Mouse (Mus musculus): ENCODE results near the gene Dpm3. TPM values are rescaled to one million over a fixed set of nuclear protein-coding genes. Genes with fewer than 3 reads are reported as not detected.

Dpm3 gene
- polyA plus RNA-seq, 1 experiment from 2014 or later = 106 TPM

DNA sequence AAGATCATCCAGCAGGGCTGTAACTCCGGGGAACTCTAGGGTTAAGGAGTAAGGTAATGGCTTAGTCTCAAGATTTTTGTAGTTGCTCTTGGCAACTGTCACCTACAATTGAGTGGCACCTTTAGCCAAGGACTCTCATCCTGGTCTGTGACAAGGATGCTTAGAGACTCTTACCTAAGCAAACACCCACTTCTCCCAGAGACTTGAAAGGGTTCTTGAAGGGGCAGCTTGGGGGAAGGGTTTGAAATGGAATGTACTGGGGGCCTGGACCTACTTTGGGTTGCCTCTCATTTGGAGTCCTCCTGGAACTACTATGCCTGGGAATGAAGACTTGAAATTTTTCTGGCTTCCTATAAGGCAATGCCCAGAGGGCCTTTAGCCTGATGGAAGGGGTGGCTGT lies 40.9 kb upstream of the Dpm3 start:
- no peak overlapping the region for H3K4me3 ChIP-seq (ENCODE audit: low read depth, low read length)
- H3K27me3 ChIP-seq (ENCODE audit: control insufficient read depth, insufficient read depth, low read length) = no peaks in the 10 kb centered on the region
- H3K9me3 ChIP-seq (ENCODE audit: control insufficient read depth, low read length) = no peaks in the 10 kb centered on the region
- no peaks in the 10 kb centered on the region for H3K36me3 ChIP-seq (ENCODE audit: control insufficient read depth, insufficient read depth, low read length)
- WGBS = 86% methylated on average over 1 of the region's 1 CpGs
- no peak overlapping the region for H3K9ac ChIP-seq (ENCODE audit: low read length)
- H3K4me2 ChIP-seq (ENCODE audit: low read depth, severe bottlenecking) = no peak overlapping the region
- DNase-seq (ENCODE audit: low spot score) = no peak
- ATAC-seq (ENCODE audit: insufficient number of reproducible peaks, low FRiP score, low TSS enrichment, low read depth) = no peak
- peaks cover 7% of the 10 kb centered on the region for H3K4me1 ChIP-seq (ENCODE audit: control insufficient read depth, insufficient read depth, low read length)
- no peak overlapping the region for H3K27ac ChIP-seq (replicated peaks; ENCODE audit: low read depth, low read length)

DNA sequence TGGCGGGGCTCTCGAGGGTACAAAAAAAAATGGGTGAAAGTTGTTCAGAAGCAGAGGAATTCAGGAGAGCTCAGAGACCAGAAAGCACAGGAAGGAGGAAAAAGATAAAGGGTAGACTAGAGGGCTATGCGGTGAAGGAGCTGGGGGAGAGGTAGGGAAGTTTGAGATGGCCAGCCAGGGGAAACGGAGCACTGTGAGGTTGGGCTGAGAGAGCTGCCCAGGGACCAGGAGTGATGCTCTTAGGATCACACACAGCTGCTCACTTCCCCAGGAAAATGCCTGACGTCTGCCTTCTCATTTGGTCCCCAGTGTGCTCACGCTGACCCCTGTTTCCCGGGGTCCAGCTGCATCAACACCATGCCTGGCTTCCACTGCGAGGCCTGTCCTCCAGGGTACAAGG lies 39.6 kb upstream of the Dpm3 start:
- Histone ChIP-seq H3K27me3 (ENCODE audit: control insufficient read depth, insufficient read depth, low read length) (no peaks in the 10 kb centered on the region), H3K36me3 (ENCODE audit: control insufficient read depth, insufficient read depth, low read length) (no peaks in the 10 kb centered on the region; the same call in 1 of the 2 replicates), H3K9me3 (ENCODE audit: control insufficient read depth, low read length) (no peaks in the 10 kb centered on the region), H3K4me1 (ENCODE audit: control insufficient read depth, insufficient read depth, low read length) (peaks cover 7% of the 10 kb centered on the region), H3K9ac (ENCODE audit: low read length) (0 out of 2 replicates have a peak overlapping the region, but pooled peaks have one; percentile 22), H3K4me3 (ENCODE audit: low read depth, low read length) (no peak overlapping the region), H3K4me2 (ENCODE audit: low read depth, severe bottlenecking) (no peak overlapping the region), H3K27ac (replicated peaks; ENCODE audit: low read depth, low read length) (no peak overlapping the region)
- WGBS = 37% methylated on average over 8 of the region's 8 CpGs
- no peak for ATAC-seq (ENCODE audit: insufficient number of reproducible peaks, low FRiP score, low TSS enrichment, low read depth)
- DNase-seq (ENCODE audit: low spot score) = no peak

DNA sequence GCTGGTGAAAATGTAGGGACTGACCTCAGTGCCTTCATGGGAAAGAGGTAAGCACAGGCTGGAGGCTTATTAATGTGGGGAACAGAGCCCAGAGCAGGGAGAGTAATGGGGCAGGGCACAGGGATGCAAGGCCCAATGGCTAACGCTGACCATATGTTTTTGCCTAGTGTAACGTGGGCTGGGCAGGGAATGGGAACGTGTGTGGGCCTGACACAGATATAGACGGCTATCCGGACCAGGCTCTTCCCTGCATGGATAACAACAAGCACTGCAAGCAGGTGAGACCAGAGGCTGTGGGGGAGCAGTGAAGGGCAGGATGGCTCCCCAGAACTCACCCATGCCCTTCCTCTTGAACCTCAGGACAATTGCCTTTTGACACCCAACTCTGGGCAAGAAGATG lies 38.0 kb upstream of the Dpm3 start:
- Histone ChIP-seq H3K27me3 (ENCODE audit: control insufficient read depth, insufficient read depth, low read length) (no peaks in the 10 kb centered on the region), H3K4me3 (ENCODE audit: low read depth, low read length) (no peak overlapping the region), H3K27ac (replicated peaks; ENCODE audit: low read depth, low read length) (no peak overlapping the region), H3K36me3 (ENCODE audit: control insufficient read depth, insufficient read depth, low read length) (no peaks in the 10 kb centered on the region; the same call in 1 of the 2 replicates), H3K4me2 (ENCODE audit: low read depth, severe bottlenecking) (no peak overlapping the region), H3K9ac (ENCODE audit: low read length) (0 out of 2 replicates have a peak overlapping the region, but pooled peaks have one; percentile 2), H3K9me3 (ENCODE audit: control insufficient read depth, low read length) (no peaks in the 10 kb centered on the region), H3K4me1 (ENCODE audit: control insufficient read depth, insufficient read depth, low read length) (peaks cover 10% of the 10 kb centered on the region)
- WGBS = 45% methylated on average over 5 of the region's 5 CpGs
- no peak for DNase-seq (ENCODE audit: low spot score)
- no peak for ATAC-seq (ENCODE audit: insufficient number of reproducible peaks, low FRiP score, low TSS enrichment, low read depth)

DNA sequence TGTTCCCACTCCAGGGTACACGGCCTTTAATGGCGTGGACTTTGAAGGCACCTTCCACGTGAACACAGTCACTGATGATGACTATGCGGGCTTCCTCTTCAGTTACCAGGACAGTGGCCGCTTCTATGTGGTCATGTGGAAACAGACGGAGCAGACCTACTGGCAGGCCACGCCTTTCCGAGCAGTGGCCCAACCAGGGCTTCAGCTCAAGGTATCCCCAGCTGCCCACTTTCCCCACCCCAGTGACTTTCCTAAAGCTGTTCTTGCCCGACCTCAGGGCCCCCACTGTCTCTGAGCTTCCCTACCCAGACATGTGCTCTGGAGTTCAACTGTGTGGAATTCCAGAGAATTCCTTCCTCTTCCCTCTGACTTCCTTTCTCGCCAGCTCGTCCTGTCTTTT lies 34.4 kb upstream of the Dpm3 start:
- Histone ChIP-seq H3K4me1 (ENCODE audit: control insufficient read depth, insufficient read depth, low read length) (peaks cover 24% of the 10 kb centered on the region), H3K9me3 (ENCODE audit: control insufficient read depth, low read length) (no peaks in the 10 kb centered on the region), H3K4me3 (ENCODE audit: low read depth, low read length) (no peak overlapping the region), H3K9ac (ENCODE audit: low read length) (no peak overlapping the region), H3K27ac (replicated peaks; ENCODE audit: low read depth, low read length) (no peak overlapping the region), H3K27me3 (ENCODE audit: control insufficient read depth, insufficient read depth, low read length) (no peaks in the 10 kb centered on the region), H3K36me3 (ENCODE audit: control insufficient read depth, insufficient read depth, low read length) (no peaks in the 10 kb centered on the region; the same call in 1 of the 2 replicates), H3K4me2 (ENCODE audit: low read depth, severe bottlenecking) (no peak overlapping the region)
- ATAC-seq (ENCODE audit: insufficient number of reproducible peaks, low FRiP score, low TSS enrichment, low read depth) = no peak
- no peak for DNase-seq (ENCODE audit: low spot score)
- WGBS = 84% methylated on average over 11 of the region's 11 CpGs

DNA sequence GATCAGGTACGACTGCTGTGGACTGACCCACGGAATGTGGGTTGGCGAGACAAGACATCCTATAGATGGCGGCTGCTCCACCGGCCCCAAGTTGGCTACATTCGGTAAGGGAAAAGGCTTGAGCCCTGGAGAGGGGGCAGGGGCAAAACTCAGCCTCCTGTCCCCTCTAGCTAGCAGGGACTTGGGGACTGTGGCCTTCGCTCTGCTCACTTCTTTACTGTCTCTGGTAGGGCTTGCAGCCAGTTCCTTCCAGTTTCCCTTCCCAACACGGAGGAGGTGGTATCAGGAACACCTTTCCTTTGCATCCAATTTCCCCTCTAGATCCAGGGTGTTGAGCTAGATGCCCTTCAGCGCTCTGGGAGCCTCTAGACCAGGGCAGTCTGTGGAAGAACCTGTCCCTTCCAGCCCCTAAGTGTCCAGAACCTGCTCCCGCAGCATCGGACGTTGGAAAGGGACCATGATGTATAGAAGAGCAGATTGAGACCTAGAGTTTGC lies 33.8 kb upstream of the Dpm3 start:
- peak overlapping the region; percentile 27; the same call in 1 of the 2 replicates for H3K9ac ChIP-seq (ENCODE audit: low read length)
- 0 out of 2 replicates have a peak, but pooled peaks cover 2% of the 10 kb centered on the region for H3K27me3 ChIP-seq (ENCODE audit: control insufficient read depth, insufficient read depth, low read length)
- peaks cover 24% of the 10 kb centered on the region for H3K4me1 ChIP-seq (ENCODE audit: control insufficient read depth, insufficient read depth, low read length)
- DNase-seq (ENCODE audit: low spot score) = no peak
- ATAC-seq (ENCODE audit: insufficient number of reproducible peaks, low FRiP score, low TSS enrichment, low read depth) = no peak
- H3K9me3 ChIP-seq (ENCODE audit: control insufficient read depth, low read length) = no peaks in the 10 kb centered on the region
- H3K4me3 ChIP-seq (ENCODE audit: low read depth, low read length) = peak overlapping the region; percentile 44; the same call in 1 of the 2 replicates
- 65% methylated on average over 12 of the region's 12 CpGs for WGBS
- H3K36me3 ChIP-seq (ENCODE audit: control insufficient read depth, insufficient read depth, low read length) = no peaks in the 10 kb centered on the region; the same call in 1 of the 2 replicates
- H3K4me2 ChIP-seq (ENCODE audit: low read depth, severe bottlenecking) = peak overlapping the region; percentile 92; the same call in 1 of the 2 replicates
- H3K27ac ChIP-seq (replicated peaks; ENCODE audit: low read depth, low read length) = 0 out of 2 replicates have a peak overlapping the region, but pooled peaks have one; percentile 21

DNA sequence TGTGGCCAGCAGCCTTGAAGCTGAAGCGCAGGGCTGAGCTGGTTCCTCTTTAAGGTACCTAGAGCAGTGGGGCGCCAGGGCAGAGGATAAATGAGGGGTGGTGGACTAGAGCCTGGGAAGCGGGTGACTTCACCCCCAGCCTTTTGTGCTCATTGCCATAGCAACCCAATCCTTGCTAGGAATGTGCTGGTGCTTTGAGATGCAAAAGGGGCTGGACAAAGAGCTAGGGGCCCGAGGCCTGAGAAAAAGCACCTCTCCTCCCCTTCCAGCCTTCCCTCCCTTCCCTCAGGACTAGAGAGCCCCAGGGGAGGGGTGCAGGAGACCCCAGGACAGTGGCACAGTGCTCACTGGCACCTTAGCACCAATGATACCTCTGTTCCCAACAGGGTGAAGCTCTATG lies 33.2 kb upstream of the Dpm3 start:
- H3K27ac ChIP-seq (replicated peaks; ENCODE audit: low read depth, low read length) = no peak overlapping the region
- no peaks in the 10 kb centered on the region for H3K9me3 ChIP-seq (ENCODE audit: control insufficient read depth, low read length)
- peak overlapping the region; percentile 44 for H3K4me3 ChIP-seq (ENCODE audit: low read depth, low read length)
- no peak for ATAC-seq (ENCODE audit: insufficient number of reproducible peaks, low FRiP score, low TSS enrichment, low read depth)
- H3K9ac ChIP-seq (ENCODE audit: low read length) = no peak overlapping the region
- H3K4me1 ChIP-seq (ENCODE audit: control insufficient read depth, insufficient read depth, low read length) = peaks cover 24% of the 10 kb centered on the region
- no peaks in the 10 kb centered on the region; the same call in 1 of the 2 replicates for H3K36me3 ChIP-seq (ENCODE audit: control insufficient read depth, insufficient read depth, low read length)
- WGBS = 36% methylated on average over 4 of the region's 4 CpGs
- DNase-seq (ENCODE audit: low spot score) = peak; percentile 27
- 0 out of 2 replicates have a peak, but pooled peaks cover 2% of the 10 kb centered on the region for H3K27me3 ChIP-seq (ENCODE audit: control insufficient read depth, insufficient read depth, low read length)
- H3K4me2 ChIP-seq (ENCODE audit: low read depth, severe bottlenecking) = peak overlapping the region; percentile 92

DNA sequence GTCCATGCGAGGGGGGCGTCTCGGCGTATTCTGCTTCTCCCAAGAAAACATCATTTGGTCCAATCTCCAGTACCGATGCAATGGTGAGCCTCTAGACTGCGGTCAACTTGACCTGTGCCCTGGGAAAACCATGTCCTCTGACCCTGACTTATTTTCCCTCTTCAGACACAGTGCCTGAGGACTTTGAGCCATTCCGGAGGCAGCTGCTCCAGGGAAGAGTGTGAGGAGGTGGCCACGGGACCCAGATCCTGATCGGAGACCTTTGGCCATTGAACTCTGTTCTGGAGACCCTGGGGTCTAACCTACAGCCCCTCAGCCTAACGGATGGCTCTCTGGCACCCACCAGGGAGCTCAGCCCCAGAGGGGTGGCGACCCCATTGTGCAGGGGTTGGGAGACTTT lies 32.8 kb upstream of the Dpm3 start:
- peak overlapping the region; percentile 44 for H3K4me3 ChIP-seq (ENCODE audit: low read depth, low read length)
- no peak for DNase-seq (ENCODE audit: low spot score)
- 0 out of 2 replicates have a peak, but pooled peaks cover 2% of the 10 kb centered on the region for H3K27me3 ChIP-seq (ENCODE audit: control insufficient read depth, insufficient read depth, low read length)
- H3K4me1 ChIP-seq (ENCODE audit: control insufficient read depth, insufficient read depth, low read length) = peaks cover 24% of the 10 kb centered on the region
- no peaks in the 10 kb centered on the region for H3K9me3 ChIP-seq (ENCODE audit: control insufficient read depth, low read length)
- peak overlapping the region; percentile 92 for H3K4me2 ChIP-seq (ENCODE audit: low read depth, severe bottlenecking)
- WGBS = 19% methylated on average over 11 of the region's 11 CpGs
- no peak overlapping the region for H3K27ac ChIP-seq (replicated peaks; ENCODE audit: low read depth, low read length)
- ATAC-seq (ENCODE audit: insufficient number of reproducible peaks, low FRiP score, low TSS enrichment, low read depth) = no peak
- no peaks in the 10 kb centered on the region; the same call in 1 of the 2 replicates for H3K36me3 ChIP-seq (ENCODE audit: control insufficient read depth, insufficient read depth, low read length)
- H3K9ac ChIP-seq (ENCODE audit: low read length) = peak overlapping the region; percentile 14; the same call in 1 of the 2 replicates

DNA sequence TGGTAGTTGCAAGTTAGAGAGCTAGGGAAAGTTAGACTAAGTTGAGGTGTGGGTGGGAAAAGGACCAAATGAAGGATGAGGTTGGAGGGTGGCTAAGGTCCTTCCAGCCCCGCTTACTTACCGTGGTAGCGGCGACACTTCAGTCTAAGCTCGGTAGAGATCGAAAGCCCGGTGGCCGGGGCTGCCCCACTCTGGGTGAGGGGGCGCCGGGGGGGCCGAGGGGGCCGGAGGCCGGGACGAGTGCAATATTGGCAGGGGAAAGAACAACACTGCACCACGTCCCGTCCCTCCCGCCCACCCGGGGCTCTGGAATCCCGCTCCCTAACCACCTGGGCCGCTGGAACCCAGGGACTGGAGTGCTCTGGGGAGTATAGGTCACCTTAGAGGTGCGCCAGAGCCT lies 32.3 kb upstream of the Dpm3 start, which contains the start of gene Mtx1:
TSS of gene Mtx1 (minus strand) at position 189 of the 400 bp plus-strand sequence.
- Histone ChIP-seq H3K4me1 (ENCODE audit: control insufficient read depth, insufficient read depth, low read length) (peaks cover 24% of the 10 kb centered on the region), H3K4me3 (ENCODE audit: low read depth, low read length) (peak within 1 kb of the TSS; percentile 44), H3K27ac (replicated peaks; ENCODE audit: low read depth, low read length) (peak within 1 kb of the TSS; percentile 55), H3K27me3 (ENCODE audit: control insufficient read depth, insufficient read depth, low read length) (0 out of 2 replicates have a peak, but pooled peaks cover 2% of the 10 kb centered on the region), H3K9me3 (ENCODE audit: control insufficient read depth, low read length) (no peaks in the 10 kb centered on the region), H3K4me2 (ENCODE audit: low read depth, severe bottlenecking) (peak within 1 kb of the TSS; percentile 92), H3K36me3 (ENCODE audit: control insufficient read depth, insufficient read depth, low read length) (no peaks in the 10 kb centered on the region; the same call in 1 of the 2 replicates), H3K9ac (ENCODE audit: low read length) (peak within 1 kb of the TSS; percentile 62)
- 1% methylated on average over 21 of the region's 21 CpGs for WGBS
- ATAC-seq (ENCODE audit: insufficient number of reproducible peaks, low FRiP score, low TSS enrichment, low read depth) (0 out of 2 replicates have a peak, but pooled peaks have one; percentile 7), DNase-seq (ENCODE audit: low spot score) (no peak)

Measured in limb, embryonic 11.5 days (tissue).